Mouse (Mus musculus) heart, embryonic 10.5 days (tissue): ENCODE results near the gene Tgm4. TPM values are rescaled to one million over a fixed set of nuclear protein-coding genes. Genes with fewer than 3 reads are reported as not detected.

ENCODE experiments used
- DNase-seq: peaks from one replicate; pipeline ENCODE4 v3.0.0-alpha.2; 2017; ENCODE audit warnings: low spot score
- H3K27ac ChIP-seq: fragments of 300-500 bp; sonication (generic); 2 replicates; pipeline ENCODE4 v1.5.1; 2016; ENCODE audit warnings: mild to moderate bottlenecking
- H3K27me3 ChIP-seq: fragments of 300-500 bp; sonication (generic); 2 replicates; pipeline ENCODE4 v1.6.1; 2016; ENCODE audit warnings: mild to moderate bottlenecking; ENCODE audit not compliant: poor library complexity, insufficient read depth, severe bottlenecking
- H3K36me3 ChIP-seq: fragments of 300-500 bp; sonication (generic); 2 replicates; pipeline ENCODE4 v1.6.1; 2016; ENCODE audit warnings: mild to moderate bottlenecking, moderate library complexity
- H3K4me1 ChIP-seq: fragments of 300-500 bp; sonication (generic); 2 replicates; pipeline ENCODE4 v1.6.1; 2016; ENCODE audit warnings: mild to moderate bottlenecking
- H3K4me3 ChIP-seq: fragments of 300-500 bp; sonication (generic); 2 replicates; pipeline ENCODE4 v1.5.1; 2016; ENCODE audit warnings: mild to moderate bottlenecking, moderate library complexity
- H3K9me3 ChIP-seq: fragments of 300-500 bp; sonication (generic); 2 replicates; pipeline ENCODE4 v1.6.1; 2016; ENCODE audit warnings: mild to moderate bottlenecking, moderate library complexity
- WGBS: fragments of 180-500 bp; shearing (Covaris S2); methylation state at CpG from one replicate; pipeline ENCODE4 v1.1.7; 2016; 5-methylcytosine and 5-hydroxymethylcytosine counted together
- polyA plus RNA-seq: library from polyadenylated mRNA; unstranded; fragments of >200 nt; fragmentation: Nextera tagmentation; extraction: Ambion mirVana; gene quantifications from 2 replicates; pipeline ENCODE4 v1.2.1, GENCODE M21; 2016

Tgm4 gene
- polyA plus RNA-seq, 1 experiment from 2014 or later, result 0.73 TPM

DNA sequence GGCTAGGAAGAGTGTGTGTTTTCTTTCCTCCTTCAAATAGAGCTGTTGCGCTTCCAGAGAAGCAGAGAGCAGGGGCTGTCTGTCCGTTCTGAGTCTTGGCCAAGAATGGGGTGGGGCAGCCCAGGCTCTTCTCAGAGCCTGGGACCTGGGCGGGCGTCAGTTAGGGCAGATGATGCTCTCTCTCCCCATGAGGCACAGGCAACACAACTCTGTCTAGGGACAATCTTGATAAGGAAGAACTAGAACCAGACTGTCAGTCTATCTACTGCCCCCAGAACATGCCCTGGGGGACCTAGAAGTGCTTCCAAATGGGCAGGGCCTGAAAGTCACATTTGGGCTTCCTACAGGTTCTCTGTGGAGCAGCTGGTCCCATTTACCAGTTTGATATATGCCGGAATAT lies 44.6 kb downstream of the Tgm4 start:
- H3K9me3 ChIP-seq, result no peaks in the 10 kb centered on the region
- DNase-seq, result no peak
- WGBS, result 83% methylated on average over 5 of the region's 5 CpGs
- H3K27ac ChIP-seq, result no peak overlapping the region
- H3K27me3 ChIP-seq, result no peaks in the 10 kb centered on the region
- H3K4me1 ChIP-seq, result no peaks in the 10 kb centered on the region
- no peak overlapping the region for H3K4me3 ChIP-seq
- H3K36me3 ChIP-seq, result peaks cover 94% of the 10 kb centered on the region

- H3K27ac ChIP-seq, result no peak overlapping the region
- no peak overlapping the region for H3K4me3 ChIP-seq
- DNase-seq, result no peak
- H3K27me3 ChIP-seq, result no peaks in the 10 kb centered on the region
- H3K9me3 ChIP-seq, result no peaks in the 10 kb centered on the region
- 92% methylated on average over 7 of the region's 7 CpGs for WGBS
- H3K4me1 ChIP-seq, result no peaks in the 10 kb centered on the region
- H3K36me3 ChIP-seq, result peaks cover 96% of the 10 kb centered on the region
Observed at GRCm38 (mm10) chr9:123080355-123080754, 45.8 kb downstream of the Tgm4 start.

- no peaks in the 10 kb centered on the region for H3K4me1 ChIP-seq
- 76% methylated on average over 1 of the region's 1 CpGs for WGBS
- no peak overlapping the region for H3K4me3 ChIP-seq
- H3K27ac ChIP-seq, result no peak overlapping the region
- DNase-seq, result no peak
- no peaks in the 10 kb centered on the region for H3K27me3 ChIP-seq
- H3K9me3 ChIP-seq, result no peaks in the 10 kb centered on the region
- peaks cover 96% of the 10 kb centered on the region for H3K36me3 ChIP-seq
Observed at GRCm38 (mm10) chr9:123080796-123081195, 46.3 kb downstream of the Tgm4 start.

GRCm38 (mm10) chr9:123085373-123085772 lies 50.8 kb downstream of the Tgm4 start:
- H3K27me3 ChIP-seq, result no peaks in the 10 kb centered on the region
- peaks cover 98% of the 10 kb centered on the region for H3K36me3 ChIP-seq
- no peak overlapping the region for H3K27ac ChIP-seq
- DNase-seq, result no peak
- no peaks in the 10 kb centered on the region for H3K4me1 ChIP-seq
- WGBS, result 86% methylated on average over 1 of the region's 1 CpGs
- H3K9me3 ChIP-seq, result no peaks in the 10 kb centered on the region
- H3K4me3 ChIP-seq, result no peak overlapping the region

DNA sequence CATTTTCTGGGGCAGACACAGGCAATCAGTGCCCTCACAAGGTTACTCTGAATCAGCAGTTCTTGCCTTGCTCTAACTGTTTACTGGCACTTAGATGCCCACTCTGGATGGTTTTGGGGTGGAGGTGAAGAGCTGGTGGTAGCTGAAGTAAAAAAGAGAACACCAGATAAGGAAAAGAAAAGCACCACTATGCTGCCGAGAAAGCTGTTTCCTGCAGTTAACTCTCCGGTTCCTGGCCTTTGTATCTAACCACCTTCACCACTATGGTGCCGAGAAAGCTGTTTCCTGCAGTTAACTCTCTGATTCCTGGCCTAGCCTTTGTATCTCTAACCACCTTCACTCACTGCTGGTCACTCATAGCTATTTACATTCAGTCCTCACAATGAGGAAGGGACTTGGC lies 53.0 kb downstream of the Tgm4 start:
- no peaks in the 10 kb centered on the region for H3K27me3 ChIP-seq
- no peaks in the 10 kb centered on the region for H3K9me3 ChIP-seq
- H3K27ac ChIP-seq, result no peak overlapping the region
- 53% methylated on average over 3 of the region's 3 CpGs for WGBS
- H3K4me1 ChIP-seq, result no peaks in the 10 kb centered on the region
- peaks cover 90% of the 10 kb centered on the region for H3K36me3 ChIP-seq
- no peak for DNase-seq
- no peak overlapping the region for H3K4me3 ChIP-seq

DNA sequence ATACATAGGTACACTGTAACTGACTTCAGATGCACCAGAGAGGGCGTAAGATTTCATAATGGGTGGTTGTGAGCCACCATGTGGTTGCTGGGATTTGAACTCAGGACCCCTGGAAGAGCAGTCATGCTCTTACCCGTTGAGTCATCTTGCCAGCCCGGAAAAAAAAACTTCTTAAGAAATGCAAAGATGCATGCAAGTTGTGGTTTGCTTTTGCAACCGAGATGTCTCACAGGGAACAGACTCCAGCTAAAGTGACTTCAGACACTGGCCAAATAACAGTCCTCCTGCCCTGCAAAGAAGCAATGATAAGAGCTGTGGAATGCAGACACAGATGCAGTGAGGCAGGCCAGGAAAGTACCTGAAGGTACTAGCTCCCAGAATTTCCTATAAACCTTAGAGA lies 56.3 kb downstream of the Tgm4 start:
- Histone ChIP-seq H3K36me3 (peaks cover 80% of the 10 kb centered on the region), H3K4me3 (no peak overlapping the region), H3K27me3 (no peaks in the 10 kb centered on the region), H3K9me3 (no peaks in the 10 kb centered on the region), H3K27ac (no peak overlapping the region), H3K4me1 (no peaks in the 10 kb centered on the region)
- WGBS, result 76% methylated on average over 4 of the region's 4 CpGs
- DNase-seq, result no peak

DNA sequence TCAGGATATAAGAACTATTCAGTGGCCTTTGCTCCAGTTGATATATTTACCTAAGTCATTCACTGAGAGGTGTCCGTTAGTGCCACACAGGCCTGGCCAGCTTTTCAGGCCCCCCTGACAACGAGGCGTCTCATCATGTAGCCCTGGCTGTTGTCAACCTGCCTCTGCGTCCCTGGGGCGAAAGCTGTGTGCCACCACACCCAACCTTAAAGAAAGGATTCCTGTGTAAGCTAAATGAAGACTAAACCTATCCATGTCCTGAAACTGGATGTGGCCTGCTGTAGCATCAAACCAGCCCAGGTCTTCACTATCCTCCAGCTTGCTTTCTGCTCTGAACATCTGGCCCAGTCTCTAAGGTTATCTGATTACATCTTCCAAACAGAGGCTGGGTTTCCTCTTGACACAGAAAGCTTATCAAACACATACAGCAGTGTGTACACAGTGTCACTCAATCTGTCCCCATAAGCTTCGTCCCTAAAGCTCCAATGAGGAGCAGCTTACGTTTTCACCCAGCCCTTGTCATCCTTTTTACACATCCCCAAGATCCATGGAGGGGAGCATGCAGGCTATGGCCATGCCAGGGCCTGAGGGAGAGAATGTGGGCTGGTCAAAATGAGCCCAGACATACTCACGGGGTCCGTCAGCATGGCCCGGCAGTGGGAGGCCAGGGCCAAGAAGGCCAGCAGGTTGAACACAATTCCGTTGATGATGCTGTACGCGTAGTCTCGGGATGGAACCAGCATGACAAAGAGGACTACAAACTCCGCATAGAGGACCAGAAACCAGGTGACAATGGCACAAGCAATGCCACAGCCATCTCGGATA lies 65.3 kb downstream of the Tgm4 start:
- H3K36me3 ChIP-seq, result peaks cover 66% of the 10 kb centered on the region
- H3K9me3 ChIP-seq, result no peaks in the 10 kb centered on the region
- 89% methylated on average over 16 of the region's 16 CpGs for WGBS
- H3K4me3 ChIP-seq, result no peak overlapping the region
- H3K4me1 ChIP-seq, result no peaks in the 10 kb centered on the region
- H3K27me3 ChIP-seq, result no peaks in the 10 kb centered on the region
- DNase-seq, result no peak
- no peak overlapping the region for H3K27ac ChIP-seq

- H3K4me3 ChIP-seq, result no peak overlapping the region
- no peak overlapping the region for H3K27ac ChIP-seq
- no peaks in the 10 kb centered on the region for H3K4me1 ChIP-seq
- no peaks in the 10 kb centered on the region for H3K27me3 ChIP-seq
- no peak for DNase-seq
- H3K36me3 ChIP-seq, result peaks cover 42% of the 10 kb centered on the region
- H3K9me3 ChIP-seq, result no peaks in the 10 kb centered on the region
Observed at GRCm38 (mm10) chr9:123103425-123103824, 68.9 kb downstream of the Tgm4 start.

- Histone ChIP-seq H3K27ac (no peak overlapping the region), H3K4me1 (no peaks in the 10 kb centered on the region), H3K9me3 (no peaks in the 10 kb centered on the region), H3K36me3 (peaks cover 35% of the 10 kb centered on the region), H3K4me3 (no peak overlapping the region), H3K27me3 (no peaks in the 10 kb centered on the region)
- DNase-seq, result no peak
Observed at GRCm38 (mm10) chr9:123104362-123104761, 69.8 kb downstream of the Tgm4 start.

GRCm38 (mm10) chr9:123107186-123107585 lies 72.7 kb downstream of the Tgm4 start:
- Histone ChIP-seq H3K9me3 (no peaks in the 10 kb centered on the region), H3K4me3 (no peak overlapping the region), H3K27ac (no peak overlapping the region), H3K36me3 (peaks cover 20% of the 10 kb centered on the region), H3K4me1 (peaks cover 8% of the 10 kb centered on the region; the same call in 1 of the 2 replicates), H3K27me3 (no peaks in the 10 kb centered on the region)
- 87% methylated on average over 4 of the region's 4 CpGs for WGBS
- no peak for DNase-seq

DNA sequence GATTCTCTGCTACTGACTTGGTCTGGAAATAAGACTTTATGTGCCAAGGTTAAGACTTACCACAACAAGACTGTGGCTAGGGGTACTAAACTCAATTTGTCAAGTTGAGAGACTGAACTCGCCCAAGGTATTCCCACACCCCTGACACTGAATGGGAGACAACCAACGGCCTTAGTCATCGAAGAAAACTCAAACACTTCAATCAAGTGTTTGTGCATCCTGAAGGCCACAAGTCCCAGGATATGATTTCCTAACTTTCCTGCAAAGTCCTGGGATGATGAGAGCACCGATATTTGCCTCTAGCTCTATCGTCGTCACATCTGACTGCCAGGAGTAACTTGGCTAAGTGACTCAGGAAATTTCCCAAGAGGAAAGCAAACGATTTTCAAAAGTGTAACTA lies 74.7 kb downstream of the Tgm4 start:
- Histone ChIP-seq H3K27me3 (no peaks in the 10 kb centered on the region), H3K36me3 (peaks cover 16% of the 10 kb centered on the region), H3K27ac (no peak overlapping the region), H3K4me1 (peaks cover 17% of the 10 kb centered on the region; the same call in 1 of the 2 replicates), H3K9me3 (no peaks in the 10 kb centered on the region), H3K4me3 (no peak overlapping the region)
- no peak for DNase-seq
- WGBS, result 92% methylated on average over 7 of the region's 7 CpGs

DNA sequence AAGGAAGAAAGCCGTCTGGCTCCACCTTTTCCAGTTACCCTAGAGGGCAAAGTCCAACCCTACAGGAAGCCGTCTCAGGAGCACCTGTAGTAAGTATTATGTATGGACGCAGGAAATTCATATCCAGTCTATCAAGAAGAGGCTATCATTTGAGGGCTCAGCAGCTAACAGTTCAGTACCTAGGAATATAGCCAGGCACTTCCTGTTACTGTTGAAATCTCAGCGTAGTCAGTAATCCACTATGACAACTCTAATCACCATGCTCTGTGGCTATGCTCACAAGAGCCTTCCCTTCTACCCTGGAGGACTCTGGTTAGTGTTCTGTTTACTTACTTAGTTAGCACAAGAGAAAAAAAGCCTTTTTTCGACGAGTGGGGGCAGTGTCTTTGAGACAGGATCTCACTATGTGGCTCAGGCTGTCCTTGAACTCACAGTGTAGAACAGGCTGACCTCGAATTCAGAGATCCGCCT lies 77.3 kb downstream of the Tgm4 start:
- WGBS, result 61% methylated on average over 8 of the region's 8 CpGs

DNA sequence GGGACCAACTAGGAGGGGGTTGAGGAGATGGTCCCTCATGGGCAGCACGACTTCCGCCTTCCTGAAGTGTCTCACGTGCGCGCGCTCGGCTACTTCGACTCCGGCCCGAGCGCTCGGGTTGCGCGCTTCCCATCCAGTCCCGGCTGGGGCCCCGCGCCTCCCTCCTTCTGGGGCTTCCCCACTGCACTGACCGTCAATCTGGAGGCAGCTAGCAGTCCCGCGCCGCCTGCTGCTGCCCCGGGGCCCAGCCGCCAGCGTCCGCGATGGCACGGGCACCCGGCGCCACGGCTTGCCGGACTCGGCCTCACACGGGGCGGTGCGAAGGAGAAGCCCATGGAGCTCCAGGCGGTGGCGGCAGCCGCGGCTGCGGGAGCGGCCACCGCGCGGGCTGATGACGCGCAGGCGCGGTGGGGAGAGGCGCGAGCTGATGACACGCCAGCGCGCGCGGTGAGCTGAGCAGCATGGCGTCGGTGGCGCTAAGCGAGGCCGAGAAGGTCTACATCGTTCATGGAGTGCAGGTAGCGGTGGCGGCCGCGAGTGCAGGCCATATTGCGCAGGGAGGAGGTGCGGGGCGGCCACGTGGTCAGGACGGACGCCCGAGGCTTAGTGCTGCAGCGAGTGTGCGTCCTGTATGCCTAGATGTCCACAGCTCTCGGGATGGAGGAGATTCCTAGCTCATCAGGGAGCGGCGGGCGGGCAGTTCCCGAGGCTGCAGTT lies 78.4 kb downstream of the Tgm4 start, which contains the start of the genes Zdhhc3 and Exosc7:
TSS of gene Zdhhc3 (minus strand) at position 401 of the 717 bp plus-strand sequence.
TSS of gene Exosc7 (plus strand) at position 411 of the 717 bp plus-strand sequence.
- Histone ChIP-seq H3K9me3 (no peaks in the 10 kb centered on the region), H3K4me3 (peak within 1 kb of the TSS; percentile 88), H3K27me3 (no peaks in the 10 kb centered on the region), H3K27ac (peak within 1 kb of the TSS; percentile 97), H3K36me3 (peaks cover 18% of the 10 kb centered on the region), H3K4me1 (peaks cover 17% of the 10 kb centered on the region; the same call in 1 of the 2 replicates)
- WGBS, result under 1% methylated on average over 79 of the region's 79 CpGs
- DNase-seq, result peak; percentile 93

More for the DNA sequence above, 77.3 kb downstream of the Tgm4 start:
- H3K9me3 ChIP-seq, result no peaks in the 10 kb centered on the region
- peaks cover 17% of the 10 kb centered on the region; the same call in 1 of the 2 replicates for H3K4me1 ChIP-seq
- peak overlapping the region; percentile 97 for H3K27ac ChIP-seq
- peaks cover 16% of the 10 kb centered on the region for H3K36me3 ChIP-seq
- H3K4me3 ChIP-seq, result peak overlapping the region; percentile 88
- no peak for DNase-seq
- H3K27me3 ChIP-seq, result no peaks in the 10 kb centered on the region
